Mouse (Mus musculus) embryonic facial prominence, embryonic 10.5 days (tissue): ENCODE measurements around the gene Zc3h6. TPM values are rescaled to one million over a fixed set of nuclear protein-coding genes. Genes with fewer than 3 reads are reported as not detected.
A peak's percentile ranks its signal among the peaks of the same experiment; 100 is the strongest.

ENCODE experiments used
- DNase-seq: peaks from one replicate; pipeline ENCODE4 v3.0.0-alpha.2; 2017; ENCODE audit warnings: low spot score
- H3K27ac ChIP-seq: fragments of 300-500 bp; sonication (generic); replicated peaks from 2 replicates; pipeline ENCODE4 v1.5.1; 2016; ENCODE audit warnings: mild to moderate bottlenecking
- H3K27me3 ChIP-seq: fragments of 300-500 bp; sonication (generic); replicated peaks from 2 replicates; pipeline ENCODE4 v1.6.1; 2016; ENCODE audit warnings: low read depth, mild to moderate bottlenecking; ENCODE audit not compliant: poor library complexity, severe bottlenecking
- H3K36me3 ChIP-seq: fragments of 300-500 bp; sonication (generic); replicated peaks from 2 replicates; pipeline ENCODE4 v1.6.1; 2016; ENCODE audit warnings: mild to moderate bottlenecking, moderate library complexity
- H3K4me1 ChIP-seq: fragments of 300-500 bp; sonication (generic); 2 replicates; pipeline ENCODE4 v1.6.1; 2016
- H3K4me3 ChIP-seq: fragments of 300-500 bp; sonication (generic); 2 replicates; pipeline ENCODE4 v1.5.1; 2016; ENCODE audit warnings: mild to moderate bottlenecking, moderate library complexity
- H3K9me3 ChIP-seq: fragments of 300-500 bp; sonication (generic); 2 replicates; pipeline ENCODE4 v1.6.1; 2016; ENCODE audit warnings: mild to moderate bottlenecking
- WGBS: fragments of 180-500 bp; shearing (Covaris S2); methylation state at CpG from one replicate; pipeline ENCODE4 v1.1.7; 2016; 5-methylcytosine and 5-hydroxymethylcytosine counted together
- polyA plus RNA-seq: library from polyadenylated mRNA; unstranded; fragments of >200 nt; fragmentation: Nextera tagmentation; extraction: Ambion mirVana; gene quantifications from 2 replicates; pipeline ENCODE4 v1.2.1, GENCODE M21; 2016

The Zc3h6 gene
- polyA plus RNA-seq, 1 experiment from 2014 or later: 1.1 TPM

- Histone ChIP-seq H3K9me3 (no peaks in the 10 kb centered on the region), H3K27ac (no peak overlapping the region), H3K36me3 (no peaks in the 10 kb centered on the region), H3K27me3 (peaks cover 8% of the 10 kb centered on the region), H3K4me3 (no peak overlapping the region), H3K4me1 (no peaks in the 10 kb centered on the region)
- no peak for DNase-seq
- 83% methylated on average over 6 of the region's 6 CpGs for whole genome bisulfite sequencing
Observed at GRCm38 (mm10) chr2:129046172-129046845, 79.1 kb downstream of the Zc3h6 start.

DNA sequence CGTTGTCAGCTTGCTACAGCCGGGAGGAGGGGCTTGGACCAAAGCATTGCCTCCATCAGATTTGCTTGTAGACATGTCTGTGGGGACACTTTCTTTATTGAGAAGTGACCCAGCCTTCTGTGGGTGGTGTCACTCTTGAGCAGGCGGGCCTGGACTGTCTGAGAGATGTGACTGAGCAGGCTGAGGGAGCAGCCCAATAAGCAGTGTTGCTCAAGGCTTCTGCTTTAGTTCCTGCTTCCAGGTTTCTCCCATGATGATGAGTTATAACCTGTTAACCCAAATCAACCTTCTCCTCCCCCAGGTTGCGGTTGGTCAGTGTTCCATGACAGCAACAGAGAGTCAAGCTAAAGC is 79.6 kb downstream of the Zc3h6 start:
- no peaks in the 10 kb centered on the region for H3K36me3 ChIP-seq
- no peaks in the 10 kb centered on the region for H3K9me3 ChIP-seq
- DNase-seq: no peak
- H3K4me3 ChIP-seq: no peak overlapping the region
- H3K4me1 ChIP-seq: no peaks in the 10 kb centered on the region
- H3K27ac ChIP-seq: no peak overlapping the region
- peaks cover 3% of the 10 kb centered on the region; the same call in 1 of the 2 replicates for H3K27me3 ChIP-seq
- 89% methylated on average over 4 of the region's 4 CpGs for WGBS

DNA sequence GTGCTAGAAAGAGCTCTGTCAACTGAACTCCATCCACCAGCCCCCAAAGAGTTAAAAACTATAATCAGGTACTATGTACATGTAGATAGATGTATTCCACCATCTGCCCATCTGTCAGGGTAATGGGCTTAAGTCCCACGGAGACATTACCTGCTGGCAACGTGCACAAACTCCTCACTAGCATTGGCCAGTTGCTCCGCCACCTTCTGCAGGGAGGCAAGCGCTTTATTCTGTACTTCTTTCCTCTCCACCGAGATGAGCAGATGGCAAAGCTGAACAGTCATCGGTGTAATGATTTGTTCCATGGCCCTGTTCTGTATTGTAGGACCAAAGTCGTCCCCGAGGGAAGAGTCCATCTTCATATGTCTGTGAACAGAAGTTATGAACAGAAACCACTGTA is 80.6 kb downstream of the Zc3h6 start, which contains the start of gene Vinac1:
Gene Vinac1, minus strand, starts transcription at position 362 of the 400 bp plus-strand sequence.
- Histone ChIP-seq H3K4me1 (no peaks in the 10 kb centered on the region), H3K36me3 (no peaks in the 10 kb centered on the region), H3K9me3 (no peaks in the 10 kb centered on the region), H3K4me3 (no peak within 1 kb of the TSS), H3K27ac (no peak within 1 kb of the TSS), H3K27me3 (no peaks in the 10 kb centered on the region)
- 79% methylated on average over 8 of the region's 8 CpGs for WGBS
- DNase-seq: no peak

GRCm38 (mm10) chr2:129052451-129052983 is 85.3 kb downstream of the Zc3h6 start:
- WGBS: 80% methylated on average over 4 of the region's 4 CpGs
- Histone ChIP-seq H3K27me3 (no peaks in the 10 kb centered on the region), H3K4me3 (no peak overlapping the region), H3K36me3 (no peaks in the 10 kb centered on the region), H3K4me1 (no peaks in the 10 kb centered on the region), H3K9me3 (peaks cover 6% of the 10 kb centered on the region), H3K27ac (no peak overlapping the region)
- DNase-seq: no peak

DNA sequence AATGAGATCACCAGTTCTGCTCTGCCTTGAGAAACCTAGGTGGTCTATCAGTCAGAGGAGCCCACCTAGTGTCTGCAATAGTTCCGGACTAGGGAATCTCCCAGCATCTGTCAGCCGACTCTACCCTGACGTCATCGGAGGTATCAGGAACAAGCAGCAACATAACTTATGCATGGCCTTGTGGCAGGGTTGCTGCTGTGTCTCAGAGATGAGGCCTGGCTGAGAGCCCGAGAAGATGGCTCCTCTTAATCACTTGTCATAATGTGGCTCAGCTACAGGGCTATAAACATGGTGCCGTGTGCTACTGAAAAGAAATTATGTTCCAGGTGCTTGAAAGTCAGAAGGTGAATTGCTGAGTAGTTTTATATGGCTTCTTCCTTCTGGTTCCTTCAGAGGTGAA is 88.5 kb downstream of the Zc3h6 start:
- WGBS: 89% methylated on average over 6 of the region's 6 CpGs
- H3K4me3 ChIP-seq: no peak overlapping the region
- peaks cover 13% of the 10 kb centered on the region for H3K9me3 ChIP-seq
- no peaks in the 10 kb centered on the region for H3K4me1 ChIP-seq
- DNase-seq: no peak
- H3K36me3 ChIP-seq: no peaks in the 10 kb centered on the region
- H3K27ac ChIP-seq: no peak overlapping the region
- no peaks in the 10 kb centered on the region for H3K27me3 ChIP-seq

DNA sequence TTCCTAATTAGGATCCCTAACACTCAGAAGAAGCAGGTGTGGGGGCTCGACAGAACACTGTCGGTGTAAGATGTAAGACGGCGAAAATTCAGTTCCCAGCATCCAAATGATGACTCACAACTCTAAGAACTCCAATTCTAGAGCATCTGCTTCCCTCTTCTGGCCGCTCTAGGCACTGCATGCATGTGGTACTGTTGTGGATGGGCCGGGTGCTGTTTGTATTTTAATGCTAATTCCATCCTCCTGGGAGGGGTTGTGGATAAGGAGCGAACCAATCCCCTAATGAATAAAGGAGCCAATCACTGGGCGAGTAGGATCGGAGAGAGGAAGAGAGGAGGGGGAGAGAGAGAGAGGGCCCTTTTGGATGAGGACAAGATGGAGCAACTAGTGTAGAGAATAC is 89.4 kb downstream of the Zc3h6 start:
- WGBS: 47% methylated on average over 9 of the region's 9 CpGs
- no peaks in the 10 kb centered on the region for H3K4me1 ChIP-seq
- H3K4me3 ChIP-seq: no peak overlapping the region
- peaks cover 13% of the 10 kb centered on the region for H3K9me3 ChIP-seq
- H3K27me3 ChIP-seq: no peaks in the 10 kb centered on the region
- no peaks in the 10 kb centered on the region for H3K36me3 ChIP-seq
- DNase-seq: peak; percentile 15
- no peak overlapping the region for H3K27ac ChIP-seq

- WGBS: 91% methylated on average over 8 of the region's 8 CpGs
- no peak for DNase-seq
- H3K9me3 ChIP-seq: peaks cover 13% of the 10 kb centered on the region
- no peaks in the 10 kb centered on the region for H3K4me1 ChIP-seq
- H3K4me3 ChIP-seq: no peak overlapping the region
- no peaks in the 10 kb centered on the region for H3K36me3 ChIP-seq
- H3K27me3 ChIP-seq: no peaks in the 10 kb centered on the region
- H3K27ac ChIP-seq: no peak overlapping the region
Observed at GRCm38 (mm10) chr2:129057256-129057655, 90.1 kb downstream of the Zc3h6 start.

- WGBS: 88% methylated on average over 6 of the region's 6 CpGs
- Histone ChIP-seq H3K4me3 (no peak overlapping the region), H3K36me3 (no peaks in the 10 kb centered on the region), H3K27me3 (no peaks in the 10 kb centered on the region), H3K27ac (no peak overlapping the region), H3K4me1 (no peaks in the 10 kb centered on the region), H3K9me3 (peaks cover 13% of the 10 kb centered on the region)
- DNase-seq: no peak
Observed at GRCm38 (mm10) chr2:129057920-129058361, 90.7 kb downstream of the Zc3h6 start.

DNA sequence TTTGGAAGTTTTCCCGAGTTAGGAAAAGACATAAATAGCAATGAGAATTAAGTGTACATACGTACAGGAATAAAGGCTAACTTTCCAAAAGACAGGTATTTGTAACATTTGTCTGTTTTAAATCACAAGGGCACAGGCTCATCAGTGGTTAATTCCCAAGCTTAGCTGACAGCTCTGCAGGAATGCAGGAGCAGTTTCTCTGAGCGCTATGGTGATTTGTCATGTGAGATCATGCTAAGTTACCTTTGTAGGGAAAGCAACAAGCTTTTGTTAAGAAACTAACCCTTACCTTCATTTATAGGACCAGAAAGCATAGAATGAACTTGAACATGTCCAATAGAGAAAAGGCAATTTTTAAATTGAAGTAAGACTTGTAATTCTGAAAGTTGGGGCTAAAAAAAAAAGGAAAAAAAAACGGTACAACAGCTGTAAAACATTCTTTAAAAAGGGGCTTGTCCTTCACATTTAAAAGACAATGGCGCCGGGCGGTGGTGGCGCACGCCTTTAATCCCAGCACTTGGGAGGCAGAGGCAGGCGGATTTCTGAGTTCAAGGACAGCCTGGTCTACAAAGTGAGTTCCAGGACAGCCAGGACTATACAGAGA is 94.4 kb downstream of the Zc3h6 start:
- Histone ChIP-seq H3K36me3 (no peaks in the 10 kb centered on the region), H3K4me3 (no peak overlapping the region)
- WGBS: 79% methylated on average over 10 of the region's 10 CpGs

GRCm38 (mm10) chr2:129065437-129066282 is 98.5 kb downstream of the Zc3h6 start, which contains the start of gene Ttl:
Gene Ttl, plus strand, starts transcription at chr2:129065942.
- 2% methylated on average over 62 of the region's 62 CpGs for WGBS
- peak within 1 kb of the TSS; percentile 92 for H3K27ac ChIP-seq

More for the DNA sequence above, 94.4 kb downstream of the Zc3h6 start:
- no peaks in the 10 kb centered on the region for H3K27me3 ChIP-seq
- H3K4me1 ChIP-seq: peaks cover 11% of the 10 kb centered on the region
- DNase-seq: no peak
- H3K27ac ChIP-seq: no peak overlapping the region
- peaks cover 9% of the 10 kb centered on the region; the same call in 1 of the 2 replicates for H3K9me3 ChIP-seq

GRCm38 (mm10) chr2:129066326-129066725 is 99.1 kb downstream of the Zc3h6 start:
- Histone ChIP-seq H3K4me1 (peaks cover 22% of the 10 kb centered on the region), H3K27ac (peak overlapping the region; percentile 92), H3K36me3 (peaks cover 29% of the 10 kb centered on the region), H3K9me3 (no peaks in the 10 kb centered on the region), H3K4me3 (peak overlapping the region; percentile 92), H3K27me3 (no peaks in the 10 kb centered on the region)
- peak; percentile 70 for DNase-seq
- 1% methylated on average over 20 of the region's 20 CpGs for WGBS

More at GRCm38 (mm10) chr2:129065437-129066282, 98.5 kb downstream of the Zc3h6 start, which contains the start of gene Ttl:
- peak within 1 kb of the TSS; percentile 92 for H3K4me3 ChIP-seq
- peaks cover 28% of the 10 kb centered on the region for H3K36me3 ChIP-seq
- peaks cover 22% of the 10 kb centered on the region for H3K4me1 ChIP-seq
- DNase-seq: peak; percentile 89
- H3K27me3 ChIP-seq: no peaks in the 10 kb centered on the region
- no peaks in the 10 kb centered on the region for H3K9me3 ChIP-seq
